In the genomic region with DNA sequence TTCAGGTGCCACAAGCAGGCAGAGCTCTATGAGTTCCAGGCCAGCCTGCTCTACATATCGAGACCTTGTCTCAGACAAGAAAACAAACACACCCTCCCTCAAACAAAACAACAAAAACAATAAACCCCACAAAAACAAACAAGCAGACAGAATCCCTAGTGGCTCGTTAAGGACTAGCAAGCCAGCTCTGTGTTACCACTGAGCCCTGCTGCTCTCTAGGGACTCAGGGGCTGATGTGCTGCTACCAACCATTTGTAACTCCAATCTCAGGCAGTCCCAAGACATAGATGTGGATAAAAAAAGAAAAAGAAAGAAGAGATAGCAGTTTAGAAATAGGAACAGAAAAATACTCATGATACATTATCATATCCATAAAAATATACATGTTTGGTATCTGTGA, we compare ENCODE assay signal across 23 mouse cellular contexts.
"Had no signal": no experiment of that assay in that cellular context is flagged by ENCODE, and none has a peak within 500 bp of the region (broad histone marks: within the 10 kb centered on the region; RNA-seq: fewer than 3 reads in every experiment).

No protein-coding gene starts in this region.

- H3K4me3 ChIP-seq: heart, embryonic 13.5 days; heart, embryonic 15.5 days; hindbrain, embryonic 13.5 days; hindbrain, embryonic 15.5 days; kidney, embryonic 15.5 days; limb, embryonic 13.5 days; limb, embryonic 15.5 days; liver, embryonic 12.5 days had no signal

- H3K9me3 ChIP-seq: heart, embryonic 13.5 days; heart, embryonic 15.5 days; hindbrain, embryonic 13.5 days; hindbrain, embryonic 15.5 days; kidney, embryonic 15.5 days; limb, embryonic 13.5 days; limb, embryonic 15.5 days; liver, embryonic 12.5 days had no signal

- H3K36me3 ChIP-seq: heart, embryonic 15.5 days; hindbrain, embryonic 15.5 days; liver, embryonic 12.5 days had no signal

- H3K9ac ChIP-seq: forebrain, postnatal 0 days; heart, embryonic 13.5 days; heart, embryonic 15.5 days; hindbrain, embryonic 13.5 days; hindbrain, embryonic 15.5 days; kidney, embryonic 15.5 days; limb, embryonic 13.5 days; limb, embryonic 15.5 days; liver, embryonic 12.5 days had no signal

- DNase-seq: gastrocnemius, postnatal 14 days; gastrocnemius, postnatal 36 days; heart, adult 18-20 months; heart, postnatal 14 days; heart, postnatal 36 days; kidney, adult 11 months; kidney, adult 2 months; kidney, adult 9 months; kidney, postnatal 14 days; layer of hippocampus, adult 9-11 months; layer of hippocampus, postnatal 36 days; left cerebral cortex, postnatal 4 days had no signal

- H3K27ac ChIP-seq: heart, embryonic 13.5 days; heart, embryonic 15.5 days; hindbrain, embryonic 15.5 days; kidney, embryonic 15.5 days; kidney, postnatal 0 days; limb, embryonic 13.5 days; limb, embryonic 15.5 days; liver, embryonic 12.5 days had no signal

- H3K27me3 ChIP-seq: heart, embryonic 13.5 days; heart, embryonic 15.5 days; hindbrain, embryonic 13.5 days; hindbrain, embryonic 15.5 days; kidney, embryonic 15.5 days; limb, embryonic 13.5 days; limb, embryonic 15.5 days; liver, embryonic 12.5 days had no signal

- H3K4me1 ChIP-seq: kidney, embryonic 15.5 days; limb, embryonic 13.5 days; limb, embryonic 15.5 days; liver, embryonic 12.5 days had no signal

- ATAC-seq: forebrain, postnatal 0 days had no signal

- H3K4me2 ChIP-seq: heart, embryonic 11.5 days; heart, embryonic 13.5 days; heart, embryonic 15.5 days; hindbrain, embryonic 13.5 days; hindbrain, embryonic 15.5 days; kidney, embryonic 15.5 days; limb, embryonic 13.5 days; limb, embryonic 15.5 days; liver, embryonic 12.5 days had no signal
